Mouse (Mus musculus): Measurements from ENCODE around the gene Rps11. TPM values are rescaled to one million over a fixed set of nuclear protein-coding genes. Genes with fewer than 3 reads are reported as not detected.
A peak's percentile ranks its signal among the peaks of the same experiment; 100 is the strongest.
"Not testable (repeated sequence)": the region's sequence is repeated elsewhere in the genome, so short reads cannot be mapped to it uniquely, and the experiment has no call there.

Rps11 gene
- total RNA-seq, 2 experiments from 2014 or later, result 707 to 729 TPM

DNA sequence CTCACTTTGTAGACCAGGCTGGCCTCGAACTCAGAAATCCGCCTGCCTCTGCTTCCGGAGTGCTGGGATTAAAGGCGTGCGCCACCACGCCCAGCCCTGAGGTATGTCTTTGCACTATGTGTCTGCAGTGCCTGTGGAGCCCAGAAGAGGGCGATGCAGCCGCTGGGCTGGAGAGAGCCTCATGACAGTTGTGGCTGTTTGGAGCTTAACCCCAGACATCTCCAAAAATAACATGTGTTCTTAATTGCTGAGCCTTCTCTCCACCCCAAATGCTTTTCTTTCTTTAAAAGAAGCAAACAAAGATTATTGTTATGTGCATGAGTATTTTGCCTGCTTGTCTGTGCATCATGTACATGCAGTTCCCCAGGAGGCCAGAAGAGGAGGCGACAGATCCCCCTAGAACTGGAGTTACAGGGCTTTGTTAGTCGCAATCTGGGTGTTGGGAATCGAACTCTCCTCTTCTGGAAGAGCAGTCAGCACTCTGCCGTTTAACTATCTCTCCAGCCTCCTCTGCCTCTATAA is 30.8 kb upstream of the Rps11 start:
- DNase-seq, result peak; percentile 69
- intact Hi-C loops (cut with DNase I), result no loop called here

DNA sequence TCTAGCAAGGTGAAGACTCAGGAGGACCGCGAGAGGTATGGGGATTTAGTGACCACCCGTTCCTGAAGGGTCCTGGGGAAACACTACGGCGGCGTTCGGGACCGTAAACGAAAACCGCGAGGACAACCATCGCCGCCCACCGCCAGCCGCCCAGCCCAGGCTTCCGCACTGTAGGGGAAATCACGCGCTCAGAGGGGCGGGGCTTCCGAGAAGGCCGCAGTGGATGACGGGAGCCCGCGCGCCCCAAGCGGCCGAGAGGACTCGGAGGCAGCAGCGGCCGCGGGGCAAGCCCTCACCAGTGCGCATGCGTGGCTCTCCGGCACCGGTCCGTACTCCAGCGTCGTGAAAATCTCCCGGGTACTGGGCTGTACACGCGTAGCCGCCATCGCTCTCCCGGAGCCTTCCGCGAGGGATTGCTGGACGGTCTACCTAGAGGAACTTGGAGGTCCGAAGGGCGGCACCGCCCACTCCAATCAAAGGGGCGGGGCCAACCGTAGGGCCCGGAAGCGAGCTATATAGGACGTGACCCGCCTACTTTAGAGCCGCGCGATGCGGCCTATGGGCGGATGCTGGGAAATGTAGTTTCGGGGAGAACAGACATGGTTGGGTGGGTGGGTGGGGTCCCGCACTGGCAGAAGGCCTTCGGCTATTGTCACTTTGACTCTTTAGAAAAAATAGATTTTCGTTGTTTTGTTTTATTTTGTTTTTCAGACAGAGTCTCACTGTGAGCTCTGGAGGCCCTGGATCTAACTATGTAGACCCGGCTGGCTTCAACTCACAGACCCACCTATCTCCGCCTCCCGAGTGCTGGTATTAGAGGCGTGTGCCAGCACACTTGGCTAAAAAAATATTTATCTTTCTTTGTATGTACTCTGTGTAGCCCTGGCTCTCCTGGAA is 30.1 kb upstream of the Rps11 start, which contains the start of the genes Pih1d1 and Aldh16a1:
TSS of gene Pih1d1 (plus strand) at position 208 of the 897 bp plus-strand sequence.
TSS of gene Aldh16a1 (minus strand) at position 489 of the 897 bp plus-strand sequence.
- intact Hi-C loops (cut with DNase I), result no loop called here
- DNase-seq, result peak; percentile 99

DNA sequence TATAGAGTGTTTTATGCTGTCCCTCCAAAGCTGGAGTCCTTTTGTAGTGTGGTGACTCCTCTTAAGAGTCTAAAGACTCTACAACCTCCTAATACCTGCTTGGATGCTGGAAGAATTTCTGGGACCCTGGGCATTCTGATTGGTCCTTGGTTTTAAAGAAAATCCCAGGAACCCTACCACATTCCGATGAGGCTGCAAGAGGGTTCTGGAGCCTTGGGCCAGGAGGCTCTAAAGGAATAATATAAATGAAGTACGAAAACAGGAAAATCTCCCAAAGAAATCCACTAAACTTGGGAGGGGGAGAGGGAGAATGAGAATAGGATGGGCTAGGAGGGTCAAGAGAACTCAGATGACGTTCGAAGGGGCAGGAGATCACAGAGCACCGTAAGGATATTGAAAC is 29.3 kb upstream of the Rps11 start:
- no peak for DNase-seq
- intact Hi-C loops (cut with DNase I), result no loop called here

DNA sequence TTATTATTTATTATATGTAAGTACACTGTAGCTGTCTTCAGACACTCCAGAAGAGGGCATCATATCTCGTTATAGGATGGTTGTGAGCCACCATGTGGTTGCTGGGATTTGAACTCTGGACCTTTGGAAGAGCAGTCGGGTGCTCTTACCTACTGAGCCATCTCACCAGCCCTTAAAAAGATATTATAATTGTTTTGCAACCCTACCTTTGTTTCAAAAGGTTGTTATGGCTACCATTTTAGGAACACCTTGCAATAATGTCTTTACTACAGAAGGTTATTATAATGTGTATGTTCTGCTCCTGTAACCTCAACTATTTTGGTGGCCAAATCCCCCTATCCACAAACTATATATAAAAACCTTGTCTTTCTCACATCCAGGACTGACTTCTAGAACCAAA is 28.8 kb upstream of the Rps11 start:
- intact Hi-C loops (cut with DNase I); DNase-seq: not testable (repeated sequence)

DNA sequence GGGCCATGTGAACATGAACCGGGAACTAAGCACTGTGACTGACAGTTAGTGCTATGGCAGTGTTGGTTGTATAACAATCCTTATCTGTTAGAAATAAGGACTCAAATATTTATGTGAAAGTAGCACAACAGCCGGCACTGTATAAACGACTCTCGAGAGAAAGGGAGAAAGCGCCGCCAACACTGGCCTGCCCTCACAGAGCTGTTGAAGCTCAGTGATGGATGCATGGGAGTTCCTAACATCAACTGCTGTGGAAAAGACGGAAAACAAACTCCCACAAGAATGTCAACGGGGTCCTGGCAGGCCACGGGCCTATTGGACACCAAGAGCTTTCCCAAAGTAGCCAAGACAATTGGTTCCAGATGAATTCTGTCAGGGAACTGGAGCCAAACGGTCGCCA is 27.1 kb upstream of the Rps11 start:
- intact Hi-C loops (cut with DNase I), result no loop called here
- no peak for DNase-seq

DNA sequence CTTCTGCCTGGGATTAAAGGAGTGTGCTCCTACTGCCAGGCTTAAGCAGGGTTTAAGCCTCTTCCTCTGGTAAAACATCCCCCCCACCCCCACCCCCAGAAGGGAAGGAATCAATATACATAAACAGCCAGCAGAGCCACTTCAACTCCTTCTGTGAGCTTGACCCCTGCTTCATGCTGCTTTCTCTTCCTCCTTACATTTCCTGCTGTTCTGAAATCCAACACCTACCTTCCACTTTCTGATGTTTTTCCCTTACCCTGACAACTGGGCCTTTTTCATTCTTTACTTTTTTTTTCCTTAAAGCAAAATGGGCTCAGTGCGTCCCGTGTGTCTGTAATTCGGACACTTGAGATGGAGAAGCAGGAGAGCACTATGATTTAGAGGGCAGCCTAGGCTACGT is 26.1 kb upstream of the Rps11 start:
- no peak for DNase-seq
- intact Hi-C loops (cut with DNase I), result no loop called here

DNA sequence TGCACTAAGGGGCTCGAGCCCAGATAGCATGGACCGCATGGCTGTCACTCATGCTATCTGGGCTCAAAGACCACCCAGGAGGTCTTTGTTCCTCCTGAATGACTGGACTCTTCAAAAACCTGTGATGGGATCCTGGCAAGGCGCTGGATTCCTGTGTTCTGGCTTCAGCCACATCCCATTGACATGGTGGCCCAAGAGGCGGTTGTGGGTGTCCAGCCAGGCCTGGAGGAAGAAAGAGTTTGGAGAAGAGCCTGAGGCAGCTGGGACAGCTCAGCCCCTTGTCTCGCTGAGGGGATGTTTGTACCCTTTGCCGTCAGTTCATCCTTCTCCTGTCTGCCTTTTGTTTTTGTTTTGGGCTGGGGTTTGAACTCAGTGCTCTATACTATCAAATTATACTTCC is 25.3 kb upstream of the Rps11 start:
- intact Hi-C loops (cut with DNase I), result no loop called here
- DNase-seq, result no peak

DNA sequence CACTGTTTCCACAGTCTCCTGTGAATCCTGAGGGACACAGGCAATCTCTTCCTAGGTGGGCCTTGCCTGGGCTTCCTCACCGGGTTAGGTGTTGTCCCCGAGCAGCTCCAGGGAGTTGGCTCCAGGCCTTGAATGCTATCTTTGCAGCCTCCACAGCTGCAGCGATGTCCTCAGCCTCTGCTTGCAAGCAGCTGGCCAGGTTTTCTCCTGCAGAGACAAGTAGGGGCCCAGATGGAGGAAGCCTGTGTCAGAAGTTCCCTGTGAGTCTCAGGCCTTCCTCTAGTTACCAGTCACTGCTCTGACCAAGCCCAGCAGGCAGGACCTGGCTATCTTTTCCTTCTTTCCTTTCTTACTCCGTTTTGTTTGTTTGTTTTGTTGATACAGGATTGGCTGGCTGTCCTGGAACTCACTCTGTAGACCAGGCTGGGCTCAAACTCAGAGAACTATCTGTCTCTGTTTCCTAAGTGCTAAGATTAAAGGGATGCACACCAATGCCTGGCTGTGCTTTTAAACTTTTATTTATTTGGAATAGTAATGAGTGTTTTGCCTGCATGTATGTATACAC is 24.4 kb upstream of the Rps11 start:
- intact Hi-C loops (cut with DNase I), result no loop called here
- no peak for DNase-seq

DNA sequence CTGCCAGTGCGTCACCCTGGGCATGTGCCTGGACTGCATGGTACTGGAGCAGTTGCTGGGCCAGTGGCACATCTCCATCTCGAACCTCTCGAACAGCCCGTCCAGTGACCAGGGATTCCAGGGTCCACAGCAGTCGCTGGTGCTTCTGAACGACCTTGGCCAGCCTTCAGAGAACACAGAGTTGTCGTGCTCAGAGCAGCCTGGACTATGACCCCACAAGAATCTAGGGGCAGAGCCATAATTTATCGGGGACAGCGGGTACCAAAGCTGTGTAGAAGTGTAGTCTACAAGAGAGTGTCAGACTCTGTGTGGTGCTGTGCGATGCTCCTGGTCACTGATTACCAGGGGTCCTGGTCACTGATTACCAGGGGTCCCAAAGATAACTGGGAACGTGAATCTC is 23.7 kb upstream of the Rps11 start:
- intact Hi-C loops (cut with DNase I), result no loop called here
- DNase-seq, result no peak

DNA sequence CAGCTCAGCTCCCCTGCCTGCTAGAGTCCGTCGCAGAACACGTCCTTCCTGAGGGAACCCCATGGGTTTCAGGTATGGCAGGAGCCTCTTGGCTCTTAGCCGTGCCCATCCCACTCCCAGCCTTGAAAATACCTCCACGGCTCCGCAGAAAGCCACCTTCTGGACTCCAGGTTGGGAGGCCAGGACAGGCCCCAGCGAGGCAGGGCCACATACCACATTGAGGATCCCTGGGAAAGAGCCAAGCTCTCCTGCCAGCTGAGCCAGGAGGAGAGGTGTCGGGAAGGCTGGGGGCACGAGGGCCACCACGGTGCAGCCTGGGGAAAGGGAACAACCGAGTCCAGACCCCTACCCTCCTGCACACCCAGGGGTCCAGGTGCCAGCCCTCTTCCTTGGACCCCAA is 23.0 kb upstream of the Rps11 start:
- intact Hi-C loops (cut with DNase I), result no loop called here
- DNase-seq, result no peak

DNA sequence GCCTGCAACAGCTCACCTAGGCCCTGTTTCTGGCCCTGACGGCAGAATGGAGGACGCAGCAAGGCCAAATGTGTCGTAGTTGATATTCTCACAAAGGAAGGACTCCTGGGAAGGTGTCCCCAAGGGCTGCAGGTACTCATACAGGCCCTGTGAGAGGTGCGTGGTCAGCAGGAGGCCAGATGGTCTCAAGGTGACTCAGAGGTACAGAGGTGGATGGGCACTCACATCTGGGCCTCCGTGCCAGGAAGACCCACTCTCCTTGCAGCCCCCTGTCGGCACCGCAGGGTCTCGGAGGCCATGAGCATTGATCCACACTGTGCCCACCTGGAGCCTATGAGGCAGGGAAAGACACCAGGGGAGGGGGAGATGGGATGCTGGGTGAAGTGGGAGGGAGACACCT is 21.2 kb upstream of the Rps11 start:
- intact Hi-C loops (cut with DNase I), result no loop called here
- no peak for DNase-seq

DNA sequence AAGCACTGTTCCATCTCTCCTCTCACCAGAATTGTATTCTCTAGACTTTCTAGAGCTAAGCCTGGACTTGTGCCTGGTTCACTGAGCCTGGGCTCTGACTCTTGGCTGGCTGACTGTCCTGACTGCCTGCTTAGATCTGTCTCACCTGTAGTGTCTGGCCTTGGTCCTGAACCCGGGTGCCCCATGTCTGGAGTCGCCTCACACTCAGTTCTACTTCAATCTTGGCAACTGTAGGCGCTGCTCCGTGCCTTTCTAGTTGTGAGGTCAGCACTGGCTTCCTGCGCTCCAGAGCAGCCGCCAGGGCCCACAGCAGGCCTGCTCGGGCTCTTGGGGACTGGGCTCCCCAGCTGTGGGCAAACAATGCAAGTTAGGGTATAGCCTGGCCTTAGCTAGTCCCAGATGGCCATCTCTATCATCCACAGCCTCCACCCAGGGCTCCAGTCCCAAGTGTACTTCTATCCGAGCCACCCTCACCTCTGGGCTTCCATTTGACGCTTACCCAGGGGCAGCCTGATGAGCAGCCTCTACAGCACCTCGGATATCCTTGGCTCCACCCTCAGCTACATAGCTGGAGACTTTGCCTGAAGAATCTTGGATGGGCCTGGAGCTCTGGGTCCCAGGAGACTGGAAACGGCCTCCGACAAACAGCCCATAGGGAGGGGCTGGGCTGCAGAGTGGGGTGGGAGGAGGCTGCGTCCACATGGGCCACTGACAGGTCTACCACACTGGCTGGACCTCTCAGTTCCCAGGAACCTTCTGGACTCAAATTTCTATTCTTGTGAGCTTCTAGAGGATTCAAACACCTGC is 20.3 kb upstream of the Rps11 start:
- DNase-seq, result no peak
- intact Hi-C loops (cut with DNase I), result no loop called here

DNA sequence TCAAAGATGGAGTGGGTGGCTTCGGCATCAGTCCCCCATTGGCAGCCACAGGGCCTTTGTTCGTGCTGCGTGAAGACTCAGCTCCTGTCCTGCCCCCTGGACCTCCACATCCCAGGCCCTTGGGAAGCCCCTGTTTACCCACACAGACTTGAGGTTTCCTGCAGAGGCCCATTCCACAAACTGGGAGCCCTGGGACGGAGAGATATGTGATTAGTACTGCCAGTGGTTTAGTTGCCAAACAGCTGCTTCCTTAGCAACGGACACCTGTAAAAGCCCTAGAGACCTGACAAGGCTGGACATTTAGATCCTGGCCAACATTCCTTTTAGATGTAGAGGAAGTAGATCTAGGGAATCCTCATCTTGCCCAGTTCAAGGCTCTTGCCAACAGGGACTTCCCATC is 17.7 kb upstream of the Rps11 start:
- no peak for DNase-seq
- intact Hi-C loops (cut with DNase I), result no loop called here

DNA sequence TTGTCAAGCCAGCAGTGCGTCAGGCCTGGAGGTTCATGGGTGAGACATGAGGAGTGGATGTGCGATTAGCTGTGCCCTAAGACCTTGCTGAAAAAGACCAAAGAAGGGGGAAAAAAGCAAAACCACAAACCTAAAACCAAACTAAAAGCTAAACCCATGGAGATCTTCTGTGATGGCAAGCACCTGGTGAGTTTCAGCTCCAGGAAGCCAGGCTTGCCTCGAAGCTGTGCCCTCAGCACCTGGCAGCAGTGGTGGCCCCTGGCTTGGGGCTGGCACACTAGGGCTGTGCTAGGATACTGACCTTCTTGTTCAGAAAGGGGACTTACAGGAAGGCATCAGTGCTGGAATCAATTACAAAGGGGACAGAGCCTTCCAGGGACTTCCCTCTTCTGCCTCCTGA is 17.1 kb upstream of the Rps11 start:
- intact Hi-C loops (cut with DNase I), result no loop called here
- no peak for DNase-seq

DNA sequence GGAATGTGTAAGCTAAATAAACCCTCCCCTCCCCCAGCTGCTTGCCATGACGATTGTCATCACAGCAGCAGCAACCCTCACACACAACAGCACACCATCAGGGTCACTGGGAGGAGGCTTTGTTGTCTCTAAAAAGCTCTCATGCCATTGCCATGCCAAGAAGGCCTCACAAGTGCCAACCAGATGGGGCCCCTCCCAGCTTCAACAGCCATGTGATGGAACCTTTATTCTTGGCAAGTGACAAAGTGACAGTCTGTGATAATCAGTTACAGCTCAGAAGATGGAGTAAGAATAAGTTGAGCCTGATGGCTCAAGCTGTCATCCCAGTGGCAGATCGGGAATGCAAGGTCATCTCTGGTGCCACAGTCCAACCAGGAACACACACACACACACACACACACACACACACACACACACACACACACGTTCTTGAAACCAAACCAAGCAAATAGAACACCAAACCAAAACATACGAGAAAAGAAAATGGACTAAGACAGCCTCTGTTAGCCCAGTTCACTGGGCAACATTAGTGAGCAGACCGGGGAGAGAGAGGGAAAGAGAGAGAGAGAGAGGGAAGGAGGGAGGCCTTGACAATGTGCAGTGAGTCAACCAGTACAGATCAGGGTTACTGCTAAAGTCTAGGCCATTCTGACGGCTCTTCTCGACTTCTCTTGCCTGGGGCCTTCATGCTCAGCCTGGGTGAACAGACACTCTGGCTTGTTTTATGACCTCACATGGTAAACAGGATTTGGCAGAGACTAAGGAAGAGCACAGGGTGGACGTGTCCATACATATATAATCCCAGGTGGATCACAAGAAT is 15.9 kb upstream of the Rps11 start:
- intact Hi-C loops (cut with DNase I), result no loop called here
- DNase-seq, result peak; percentile 69

DNA sequence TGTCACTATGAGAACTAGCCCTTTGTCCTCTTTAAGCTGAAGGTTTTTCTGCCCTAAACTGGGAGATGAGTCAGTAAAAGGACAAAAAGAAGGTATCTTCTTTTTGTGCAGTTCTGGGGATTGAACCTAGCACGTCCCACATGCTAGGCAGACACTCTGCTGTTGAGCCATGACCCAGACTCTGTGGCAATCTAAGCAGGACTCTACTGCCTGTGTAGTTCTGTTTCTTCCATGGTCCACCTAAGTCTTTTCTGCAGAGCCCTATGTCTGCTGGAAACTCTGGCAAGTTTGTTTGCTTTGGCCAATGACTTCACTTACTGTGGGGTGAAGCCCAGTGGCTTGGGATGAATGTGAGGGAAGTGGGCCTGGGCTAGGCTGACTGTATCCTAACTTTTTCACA is 14.2 kb upstream of the Rps11 start:
- intact Hi-C loops (cut with DNase I), result no loop called here
- no peak for DNase-seq

DNA sequence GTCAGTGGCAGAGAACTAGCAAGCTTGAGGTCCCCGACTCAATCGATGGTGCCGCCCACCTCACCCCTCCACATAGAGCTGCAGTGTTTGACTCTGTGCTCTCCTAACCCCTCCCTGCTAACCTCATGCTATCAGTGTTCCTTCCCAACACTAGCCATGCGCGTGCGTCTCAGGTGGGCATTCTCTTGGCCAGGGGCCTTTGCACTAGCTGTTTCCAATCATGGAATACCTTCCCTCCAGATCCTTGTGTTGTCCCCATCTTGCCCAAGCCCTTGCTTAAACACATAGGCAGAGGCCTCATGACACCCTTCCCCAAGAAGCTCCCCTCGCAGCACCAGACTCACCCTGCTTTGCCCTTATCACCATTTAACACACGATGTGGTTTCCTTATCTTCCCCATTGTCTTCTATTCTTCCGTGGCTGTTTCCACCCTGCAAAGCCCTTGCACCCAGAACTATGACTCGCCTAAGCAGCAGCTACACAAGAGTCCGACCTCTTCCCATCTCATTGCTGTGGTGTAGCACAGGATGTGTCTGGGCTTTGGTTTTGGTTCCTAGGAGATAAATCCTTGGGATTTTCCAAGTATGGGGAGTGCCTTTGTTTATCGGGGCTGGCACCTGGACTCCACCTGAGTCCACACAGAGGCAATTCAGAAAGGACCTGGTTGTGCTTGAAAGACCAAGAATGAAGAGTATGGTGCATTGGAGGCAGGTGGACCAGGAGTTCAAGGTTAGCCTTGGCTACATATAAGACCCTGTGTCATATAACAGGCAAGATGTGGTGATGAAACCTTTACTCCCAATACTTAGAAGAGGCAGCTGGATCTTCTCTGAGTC is 13.2 kb upstream of the Rps11 start:
- no peak for DNase-seq
- intact Hi-C loops (cut with DNase I), result no loop called here

DNA sequence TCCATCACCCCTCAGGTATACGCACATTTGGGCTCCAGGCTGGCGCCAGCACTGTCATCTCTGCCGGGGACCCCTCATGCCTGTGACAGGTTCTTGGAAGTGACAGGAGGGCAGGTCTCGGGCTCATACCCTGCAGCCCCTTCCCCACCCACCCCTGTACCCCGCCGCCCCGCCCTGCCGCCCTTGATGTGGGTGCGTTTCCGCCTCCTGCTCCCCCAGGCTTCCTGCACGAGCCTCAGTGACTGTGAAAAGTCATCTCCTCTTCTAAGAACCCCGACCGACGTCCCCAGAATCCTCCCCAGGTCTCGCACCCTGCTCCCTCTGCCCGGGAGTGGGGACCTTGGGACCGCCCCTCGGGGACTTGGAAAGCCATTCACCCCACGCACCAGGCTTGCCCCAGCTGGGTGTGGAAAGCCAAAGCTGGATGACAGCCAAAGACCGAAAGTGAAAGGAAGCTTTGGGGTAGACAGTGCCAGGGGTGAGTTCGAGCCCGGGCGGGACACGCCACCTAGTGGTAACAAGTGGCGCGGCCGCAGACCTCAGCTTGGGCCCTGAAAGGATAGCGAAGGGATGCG is 11.8 kb upstream of the Rps11 start, which contains the start of the genes Gm45713 and Flt3l:
TSS of gene Gm45713 (minus strand) at position 239 of the 575 bp plus-strand sequence.
TSS of gene Flt3l (minus strand) at position 440 of the 575 bp plus-strand sequence.
- intact Hi-C loops (cut with DNase I), result no loop called here
- peak; percentile 88 for DNase-seq

DNA sequence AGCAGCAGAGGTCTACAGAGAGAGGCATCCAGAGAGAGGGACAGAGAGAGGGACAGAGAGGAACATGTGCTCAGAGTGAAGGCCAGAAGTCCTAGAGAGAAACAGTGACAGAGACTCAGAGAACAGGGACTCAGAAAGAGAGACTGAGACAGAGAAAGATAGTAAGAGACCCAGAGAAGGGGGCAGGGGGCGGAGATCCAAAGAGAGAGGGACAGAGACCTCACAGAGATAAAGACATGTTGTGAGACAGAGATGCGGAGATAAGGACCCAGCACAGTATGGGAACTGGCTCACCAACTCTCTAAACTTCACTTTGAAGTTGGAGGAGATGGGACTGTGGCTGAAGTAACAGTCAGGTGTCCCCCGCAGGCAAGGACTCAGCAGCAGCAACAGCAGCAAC is 11.1 kb upstream of the Rps11 start:
- intact Hi-C loops (cut with DNase I), result no loop called here
- DNase-seq, result no peak

Data from left cerebral cortex, postnatal 4 days (tissue).